Mouse (Mus musculus) kidney, postnatal 0 days (tissue): ENCODE data around the gene Gm10309. TPM values are rescaled to one million over a fixed set of nuclear protein-coding genes. Genes with fewer than 3 reads are reported as not detected.
"Not testable (repeated sequence)": the region's sequence is repeated elsewhere in the genome, so short reads cannot be mapped to it uniquely, and the experiment has no call there.

Source experiments
- ATAC-seq: fragments of 200-750 bp; cut with Nextera tagmentation; replicated peaks from 2 replicates; pipeline ENCODE4 v1.8.0; 2017; ENCODE audit warnings: low read depth, moderate number of reproducible peaks, moderate TSS enrichment, moderate library complexity; ENCODE audit not compliant: low FRiP score
- DNase-seq: peaks from one replicate; pipeline ENCODE4 v3.0.0-alpha.2; 2016; ENCODE audit warnings: low spot score
- H3K27ac ChIP-seq: fragments of 300-500 bp; sonication (generic); 2 replicates; pipeline ENCODE4 v1.5.1; 2014; ENCODE audit warnings: mild to moderate bottlenecking
- H3K27me3 ChIP-seq: fragments of 300-500 bp; sonication (generic); 2 replicates; pipeline ENCODE4 v1.6.1; 2014; ENCODE audit warnings: low read length, mixed read lengths; ENCODE audit not compliant: insufficient read depth
- H3K36me3 ChIP-seq: fragments of 300-500 bp; sonication (generic); 2 replicates; pipeline ENCODE4 v1.6.1; 2014; ENCODE audit warnings: low read length, mixed read lengths; ENCODE audit not compliant: insufficient read depth
- H3K4me1 ChIP-seq: fragments of 300-500 bp; sonication (generic); replicated peaks from 2 replicates; pipeline ENCODE4 v1.6.1; 2014; ENCODE audit warnings: antibody characterized with exemption, low read length, mixed read lengths; ENCODE audit not compliant: insufficient read depth
- H3K4me2 ChIP-seq: fragments of 300-500 bp; sonication (generic); 2 replicates; pipeline ENCODE4 v1.6.1; 2014; ENCODE audit warnings: mild to moderate bottlenecking, low read length, moderate library complexity, mixed read lengths
- H3K4me3 ChIP-seq: fragments of 300-500 bp; sonication (generic); replicated peaks from 2 replicates; pipeline ENCODE4 v1.5.1; 2014; ENCODE audit warnings: low read depth, low read length
- H3K9ac ChIP-seq: fragments of 300-500 bp; sonication (generic); 2 replicates; pipeline ENCODE4 v1.6.1; 2014; ENCODE audit warnings: low read depth, low read length
- H3K9me3 ChIP-seq: fragments of 300-500 bp; sonication (generic); replicated peaks from 2 replicates; pipeline ENCODE4 v1.6.1; 2016; ENCODE audit warnings: low read length, inconsistent platforms, mixed read lengths
- CTCF ChIP-seq: IDR thresholded peaks from 2 replicates; pipeline ENCODE4 v1.5.1; 2016; ENCODE audit warnings: antibody characterized with exemption, low read depth, mild to moderate bottlenecking, moderate library complexity
- WGBS: fragments of 180-500 bp; shearing (Covaris S2); extraction: QIAGEN DNeasy Blood & Tissue Kit; methylation state at CpG from one replicate; pipeline ENCODE4 v1.1.7; 2014; 5-methylcytosine and 5-hydroxymethylcytosine counted together
- polyA plus RNA-seq: library from polyadenylated mRNA; unstranded; fragments of >200 nt; fragmentation: Nextera tagmentation; extraction: Ambion mirVana; gene quantifications from 2 replicates; pipeline ENCODE4 v1.2.1, GENCODE M21; 2015

Gm10309 gene
- polyA plus RNA-seq, 1 experiment from 2014 or later: 0.18 TPM

DNA sequence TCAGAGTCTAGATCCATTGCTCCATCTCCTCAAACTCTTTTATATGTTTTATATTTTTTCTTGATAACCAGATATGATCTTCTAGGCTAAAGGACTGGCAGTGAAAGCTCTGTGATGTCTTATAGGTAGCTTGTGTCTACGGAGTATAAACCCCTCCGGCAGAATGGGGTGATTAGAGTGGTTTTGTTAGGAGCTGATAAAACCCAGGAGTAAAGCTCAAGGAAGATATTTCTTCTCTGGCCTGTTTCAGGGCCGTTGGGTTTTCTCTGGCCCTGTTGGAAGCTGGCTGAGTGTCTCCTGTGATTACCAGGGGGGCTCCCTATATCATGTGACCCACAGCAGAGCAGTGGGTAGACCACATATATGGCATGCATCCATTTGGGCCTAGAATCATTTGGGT, 17.6 kb downstream of the Gm10309 start:
- H3K9me3 ChIP-seq: no peaks in the 10 kb centered on the region
- no peaks in the 10 kb centered on the region; the same call in 1 of the 2 replicates for H3K36me3 ChIP-seq
- no peak for TF ChIP-seq CTCF
- ATAC-seq (no peak), DNase-seq (no peak)
- H3K4me1 ChIP-seq: no peaks in the 10 kb centered on the region
- no peaks in the 10 kb centered on the region for H3K27me3 ChIP-seq
- no peak overlapping the region for H3K4me3 ChIP-seq
- no peak overlapping the region for H3K4me2 ChIP-seq
- WGBS: 83% methylated on average over 3 of the region's 3 CpGs
- H3K27ac ChIP-seq: no peak overlapping the region
- H3K9ac ChIP-seq: no peak overlapping the region

GRCm38 (mm10) chr17:86486657-86487056, 18.4 kb downstream of the Gm10309 start:
- no peak overlapping the region for H3K27ac ChIP-seq
- no peak overlapping the region for H3K4me2 ChIP-seq
- H3K9ac ChIP-seq: no peak overlapping the region
- H3K9me3 ChIP-seq: no peaks in the 10 kb centered on the region
- no peak overlapping the region for H3K4me3 ChIP-seq
- no peak for ATAC-seq
- H3K4me1 ChIP-seq: no peaks in the 10 kb centered on the region
- no peak for DNase-seq
- H3K36me3 ChIP-seq: no peaks in the 10 kb centered on the region; the same call in 1 of the 2 replicates
- TF ChIP-seq CTCF: no peak
- H3K27me3 ChIP-seq: no peaks in the 10 kb centered on the region
- 89% methylated on average over 5 of the region's 5 CpGs for WGBS

GRCm38 (mm10) chr17:86484087-86484737, 20.8 kb downstream of the Gm10309 start:
- Histone ChIP-seq H3K9me3 (no peaks in the 10 kb centered on the region), H3K36me3 (no peaks in the 10 kb centered on the region), H3K4me2 (no peak overlapping the region), H3K27me3 (no peaks in the 10 kb centered on the region), H3K9ac (no peak overlapping the region), H3K4me1 (no peaks in the 10 kb centered on the region), H3K4me3 (no peak overlapping the region), H3K27ac (no peak overlapping the region)
- peak; percentile 96 for TF ChIP-seq CTCF
- ATAC-seq (peak; percentile 50; the same call in 1 of the 2 replicates), DNase-seq (peak; percentile 91)
- WGBS: 15% methylated on average over 3 of the region's 3 CpGs

- DNase-seq (no peak), ATAC-seq (no peak)
- Histone ChIP-seq H3K9me3 (no peaks in the 10 kb centered on the region), H3K4me3 (no peak overlapping the region), H3K27ac (no peak overlapping the region), H3K27me3 (no peaks in the 10 kb centered on the region), H3K36me3 (no peaks in the 10 kb centered on the region), H3K9ac (no peak overlapping the region), H3K4me2 (no peak overlapping the region), H3K4me1 (no peaks in the 10 kb centered on the region)
- no peak for TF ChIP-seq CTCF
- 82% methylated on average over 10 of the region's 10 CpGs for WGBS
Measured at GRCm38 (mm10) chr17:86482675-86483074, 22.4 kb downstream of the Gm10309 start.

DNA sequence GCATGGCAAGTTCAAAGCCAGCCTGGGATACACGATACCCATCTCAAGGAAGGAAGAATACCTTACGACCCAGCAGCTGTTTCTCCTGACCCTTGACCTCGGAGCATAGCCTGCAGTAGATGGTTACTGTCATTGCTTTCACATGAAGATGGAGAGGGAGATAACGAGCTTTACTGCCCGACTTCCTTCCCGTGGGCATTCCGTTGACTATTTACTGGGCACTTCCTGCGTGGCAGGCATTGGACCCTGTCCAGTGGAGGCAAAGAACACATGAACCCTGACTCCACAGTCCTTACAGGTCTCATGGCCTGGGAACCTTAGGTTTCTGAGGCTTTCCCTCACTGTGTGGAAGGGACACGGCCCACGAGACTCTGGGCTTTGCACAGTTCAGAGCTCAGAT, 25.6 kb downstream of the Gm10309 start:
- Histone ChIP-seq H3K9ac (no peak overlapping the region), H3K4me3 (no peak overlapping the region), H3K4me2 (no peak overlapping the region), H3K4me1 (no peaks in the 10 kb centered on the region), H3K36me3 (no peaks in the 10 kb centered on the region), H3K27ac (no peak overlapping the region), H3K27me3 (no peaks in the 10 kb centered on the region), H3K9me3 (no peaks in the 10 kb centered on the region)
- no peak for TF ChIP-seq CTCF
- WGBS: 60% methylated on average over 10 of the region's 10 CpGs
- no peak for ATAC-seq
- DNase-seq: no peak

DNA sequence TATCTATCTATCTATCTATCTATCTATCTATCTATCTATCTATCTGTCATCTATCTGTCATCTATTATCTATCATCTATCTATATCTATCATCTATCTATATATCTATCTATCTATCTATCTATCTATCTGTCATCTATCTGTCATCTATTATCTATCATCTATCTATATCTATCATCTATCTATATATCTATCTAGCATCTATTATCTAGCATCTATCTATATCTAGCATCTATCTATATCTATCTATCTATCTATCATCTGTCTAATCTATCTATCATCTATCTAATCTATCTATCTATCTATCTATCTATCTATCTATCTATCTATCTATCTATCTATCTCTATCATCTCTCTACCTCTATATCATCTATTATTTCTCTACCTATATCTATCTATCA, 27.6 kb downstream of the Gm10309 start:
- H3K36me3 ChIP-seq, H3K4me3 ChIP-seq, H3K9ac ChIP-seq, H3K27ac ChIP-seq, ATAC-seq, H3K4me2 ChIP-seq, H3K27me3 ChIP-seq, H3K4me1 ChIP-seq, DNase-seq, H3K9me3 ChIP-seq: not testable (repeated sequence)

DNA sequence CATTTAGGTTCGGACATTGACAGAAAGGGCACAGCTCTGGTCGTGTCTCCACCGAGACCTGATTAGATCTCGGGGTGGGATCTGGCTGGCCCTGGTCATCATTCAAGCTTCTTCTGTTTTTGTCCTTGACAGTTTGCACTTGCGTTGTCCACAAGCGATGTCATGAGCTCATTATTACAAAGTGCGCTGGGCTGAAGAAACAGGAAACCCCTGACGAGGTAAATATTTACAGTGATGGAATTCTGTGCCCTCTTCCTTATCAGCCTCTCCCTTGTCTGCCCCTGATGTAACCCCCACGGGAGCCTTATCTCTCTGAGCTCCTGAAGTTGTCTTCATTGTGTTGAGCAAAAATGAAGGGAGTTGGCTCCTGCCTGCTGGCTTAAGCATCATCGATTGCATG, 28.4 kb downstream of the Gm10309 start:
- H3K27me3 ChIP-seq: no peaks in the 10 kb centered on the region
- DNase-seq (no peak), ATAC-seq (no peak)
- 73% methylated on average over 10 of the region's 10 CpGs for WGBS
- H3K9me3 ChIP-seq: no peaks in the 10 kb centered on the region
- H3K4me1 ChIP-seq: no peaks in the 10 kb centered on the region
- TF ChIP-seq CTCF: no peak
- no peaks in the 10 kb centered on the region for H3K36me3 ChIP-seq
- H3K9ac ChIP-seq: no peak overlapping the region
- no peak overlapping the region for H3K27ac ChIP-seq
- no peak overlapping the region for H3K4me2 ChIP-seq
- no peak overlapping the region for H3K4me3 ChIP-seq
